Comparison of ENCODE assay signal across 10 mouse cellular contexts in genomic region chr3:35149251-35149691, GRCm38 (mm10).
DNase-seq lines count a peak whose midpoint lies in the region; ATAC-seq and TF ChIP-seq lines count a peak whose summit lies in the region.
"Had no signal": no experiment of that assay in that cellular context is flagged by ENCODE, and none has a peak within 500 bp of the region (broad histone marks: within the 10 kb centered on the region; RNA-seq: fewer than 3 reads in every experiment).

No protein-coding gene starts in this region.

- ATAC-seq in heart, embryonic 16.5 days (replicated peaks; ENCODE audit: extremely low read depth, insufficient read depth, low FRiP score) = 0 out of 2 replicates have a peak, but pooled peaks have one; percentile 64
- peak; percentile 73; the same call in 1 of the 2 replicates for ATAC-seq in neural tube, embryonic 14.5 days (ENCODE audit: low read depth)

- no peak overlapping the region for H3K27ac ChIP-seq in gastrocnemius, adult 2 months
- H3K27ac ChIP-seq in heart, embryonic 16.5 days (ENCODE audit: low read length) = peak overlapping the region; percentile 44; the same call in 1 of the 2 replicates
- H3K27ac ChIP-seq in neural tube, embryonic 14.5 days (ENCODE audit: low read depth, low read length) = peak overlapping the region; percentile 41; the same call in 1 of the 2 replicates
- H3K27ac ChIP-seq: neural tube, embryonic 12.5 days had no signal

- DNase-seq in gastrocnemius, adult 2 months = peak; percentile 19
- no peak for DNase-seq in gastrocnemius, postnatal 10 days
- peak; percentile 60 for DNase-seq in brain, adult 2 months (ENCODE audit: low read depth, low spot score)
- DNase-seq in left cerebral cortex, postnatal 14 days (ENCODE audit: low spot score in 2 of 2) = peak; percentile 27 to 61
- DNase-seq in spleen, postnatal 10 days (ENCODE audit: low spot score in 2 of 2) = no peak
- DNase-seq in urinary bladder, postnatal 4 days (ENCODE audit: low spot score in 2 of 2) = no peak

- H3K9me3 ChIP-seq in heart, embryonic 16.5 days (replicated peaks; ENCODE audit: control insufficient read depth, low read length) = no peaks in the 10 kb centered on the region
- H3K9me3 ChIP-seq in neural tube, embryonic 14.5 days (ENCODE audit: control insufficient read depth, low read length) = no peaks in the 10 kb centered on the region
- H3K9me3 ChIP-seq: neural tube, embryonic 12.5 days had no signal

- H3K9ac ChIP-seq in heart, embryonic 16.5 days (ENCODE audit: low read length) = no peak overlapping the region
- H3K9ac ChIP-seq in neural tube, embryonic 14.5 days (replicated peaks; ENCODE audit: low read depth, low read length) = no peak overlapping the region
- H3K9ac ChIP-seq: neural tube, embryonic 12.5 days had no signal

- intact Hi-C loops in gastrocnemius, adult 2 months (cut with DNase I) = no loop called here
- intact Hi-C loops in left cerebral cortex, postnatal 14 days (cut with DNase I) = loop anchor here (10.0 kb wide), 1 partner anchor 196 kb away; no protein-coding TSS in a partner anchor

- no peaks in the 10 kb centered on the region for H3K36me3 ChIP-seq in heart, embryonic 16.5 days (ENCODE audit: control insufficient read depth, insufficient read depth)
- no peaks in the 10 kb centered on the region for H3K36me3 ChIP-seq in neural tube, embryonic 14.5 days (ENCODE audit: control insufficient read depth, insufficient read depth, low read length)
- H3K36me3 ChIP-seq: G1E; neural tube, embryonic 12.5 days had no signal

- TF ChIP-seq CTCF in gastrocnemius, adult 2 months (IDR thresholded peaks at IDR 0.05) = no peak

- H3K4me1 ChIP-seq in heart, embryonic 16.5 days (ENCODE audit: control insufficient read depth, insufficient read depth, low read length) = no peaks in the 10 kb centered on the region
- no peaks in the 10 kb centered on the region for H3K4me1 ChIP-seq in neural tube, embryonic 14.5 days (ENCODE audit: control insufficient read depth, insufficient read depth, low read length)
- H3K4me1 ChIP-seq: neural tube, embryonic 12.5 days had no signal

- peak overlapping the region; percentile 32; the same call in 1 of the 2 replicates for H3K4me2 ChIP-seq in heart, embryonic 16.5 days (ENCODE audit: low read depth, low read length)
- H3K4me2 ChIP-seq in neural tube, embryonic 14.5 days (ENCODE audit: low read depth, low read length) = no peak overlapping the region
- H3K4me2 ChIP-seq: neural tube, embryonic 12.5 days had no signal

- no peaks in the 10 kb centered on the region for H3K27me3 ChIP-seq in heart, embryonic 16.5 days (ENCODE audit: control insufficient read depth, insufficient read depth, low read length)
- H3K27me3 ChIP-seq in neural tube, embryonic 14.5 days (ENCODE audit: control insufficient read depth, insufficient read depth, low read length) = no peaks in the 10 kb centered on the region
- H3K27me3 ChIP-seq: neural tube, embryonic 12.5 days had no signal

- 38% methylated on average over 12 of the region's 12 CpGs for WGBS in heart, embryonic 16.5 days
- WGBS in neural tube, embryonic 14.5 days = 40% methylated on average over 12 of the region's 12 CpGs

- H3K4me3 ChIP-seq in gastrocnemius, adult 2 months = peak overlapping the region; percentile 43
- no peak overlapping the region for H3K4me3 ChIP-seq in heart, embryonic 16.5 days (ENCODE audit: low read length)
- H3K4me3 ChIP-seq in neural tube, embryonic 14.5 days (ENCODE audit: low read depth, low read length) = no peak overlapping the region
- H3K4me3 ChIP-seq: neural tube, embryonic 12.5 days had no signal

Comparison
In these comparisons a context has a peak if more than half of its experiments do, and no peak if none do; other contexts are left out.
1. DNase-seq: peak in gastrocnemius, adult 2 months (single experiment), brain, adult 2 months (single experiment) and left cerebral cortex, postnatal 14 days (2 of 2); none in gastrocnemius, postnatal 10 days (single experiment), spleen, postnatal 10 days (0 of 2) and urinary bladder, postnatal 4 days (0 of 2).